Mouse (Mus musculus) gastrocnemius, adult 2 months (tissue): Measurements from ENCODE around the gene Fam78b. TPM values are rescaled to one million over a fixed set of nuclear protein-coding genes. Genes with fewer than 3 reads are reported as not detected.
A peak's percentile ranks its signal among the peaks of the same experiment; 100 is the strongest.

Experiments used
- DNase-seq: peaks from one replicate; pipeline ENCODE4 v3.0.0; 2022
- H3K27ac ChIP-seq: fragments of 200-600 bp; 2 replicates; pipeline ENCODE4 v1.8.1; 2022; ENCODE audit warnings: mild to moderate bottlenecking
- H3K4me3 ChIP-seq: fragments of 200-600 bp; 2 replicates; pipeline ENCODE4 v1.8.1; 2022; ENCODE audit warnings: mild to moderate bottlenecking, moderate library complexity
- CTCF ChIP-seq: fragments of 200-600 bp; IDR thresholded peaks from 2 replicates; pipeline ENCODE4 v1.8.1; 2022; ENCODE audit warnings: antibody characterized with exemption, mild to moderate bottlenecking, moderate library complexity
- intact Hi-C: fragments of 180-260 bp; cut with DNase I; formaldehyde crosslinking; loops from one replicate; pipeline ENCODE4 v1.15.1; 2025
- total RNA-seq, 2 experiments: library from RNA; stranded (reverse); gene quantifications; 2 replicates each; pipeline ENCODE4 v1.2.3; 2021

Fam78b gene
- total RNA-seq, 2 experiments from 2014 or later: 2.6 to 3.4 TPM

GRCm38 (mm10) chr1:167046169-167046927, 45.1 kb downstream of the Fam78b start:
- no peak for DNase-seq
- no peak for TF ChIP-seq CTCF
- H3K4me3 ChIP-seq: no peak overlapping the region
- no peak overlapping the region for H3K27ac ChIP-seq
- intact Hi-C loops: no loop called here

- Histone ChIP-seq H3K4me3 (no peak overlapping the region), H3K27ac (no peak overlapping the region)
- intact Hi-C loops: no loop called here
- no peak for DNase-seq
- TF ChIP-seq CTCF: no peak
These were observed 49.6 kb downstream of the Fam78b start for GRCm38 (mm10) chr1:167050859-167051258.

GRCm38 (mm10) chr1:167054029-167054428, 52.8 kb downstream of the Fam78b start:
- no peak overlapping the region for H3K27ac ChIP-seq
- DNase-seq: no peak
- no peak overlapping the region for H3K4me3 ChIP-seq
- intact Hi-C loops: no loop called here
- no peak for TF ChIP-seq CTCF

- Histone ChIP-seq H3K4me3 (no peak overlapping the region), H3K27ac (no peak overlapping the region)
- intact Hi-C loops: no loop called here
- no peak for DNase-seq
- TF ChIP-seq CTCF: no peak
These were observed 56.3 kb downstream of the Fam78b start for GRCm38 (mm10) chr1:167057543-167057942.

- Histone ChIP-seq H3K4me3 (no peak overlapping the region), H3K27ac (no peak overlapping the region)
- no peak for DNase-seq
- intact Hi-C loops: no loop called here
- TF ChIP-seq CTCF: no peak
These were observed 58.5 kb downstream of the Fam78b start for GRCm38 (mm10) chr1:167059550-167060285.

- no peak for TF ChIP-seq CTCF
- Histone ChIP-seq H3K4me3 (no peak overlapping the region), H3K27ac (no peak overlapping the region)
- intact Hi-C loops: no loop called here
- DNase-seq: no peak
These were observed 62.8 kb downstream of the Fam78b start for GRCm38 (mm10) chr1:167063971-167064370.

GRCm38 (mm10) chr1:167065541-167065940, 64.3 kb downstream of the Fam78b start:
- no peak for TF ChIP-seq CTCF
- DNase-seq: no peak
- Histone ChIP-seq H3K4me3 (no peak overlapping the region), H3K27ac (no peak overlapping the region)
- intact Hi-C loops: no loop called here

- TF ChIP-seq CTCF: no peak
- H3K27ac ChIP-seq: no peak overlapping the region
- intact Hi-C loops: no loop called here
- no peak for DNase-seq
- H3K4me3 ChIP-seq: no peak overlapping the region
These were observed 64.8 kb downstream of the Fam78b start for GRCm38 (mm10) chr1:167065986-167066385.

- TF ChIP-seq CTCF: no peak
- peak; percentile 23 for DNase-seq
- no peak overlapping the region for H3K4me3 ChIP-seq
- H3K27ac ChIP-seq: no peak overlapping the region
- intact Hi-C loops: no loop called here
These were observed 65.7 kb downstream of the Fam78b start for GRCm38 (mm10) chr1:167066933-167067341.

- no peak for TF ChIP-seq CTCF
- Histone ChIP-seq H3K4me3 (no peak overlapping the region), H3K27ac (no peak overlapping the region; the same call in 1 of the 2 replicates)
- no peak for DNase-seq
- intact Hi-C loops: no loop called here
These were observed 68.5 kb downstream of the Fam78b start for GRCm38 (mm10) chr1:167069741-167070140.

GRCm38 (mm10) chr1:167070306-167070705, 69.1 kb downstream of the Fam78b start:
- Histone ChIP-seq H3K4me3 (no peak overlapping the region), H3K27ac (peak overlapping the region; percentile 58)
- intact Hi-C loops: no loop called here
- TF ChIP-seq CTCF: no peak
- DNase-seq: no peak

GRCm38 (mm10) chr1:167075726-167076125, 74.5 kb downstream of the Fam78b start:
- H3K27ac ChIP-seq: no peak overlapping the region
- DNase-seq: no peak
- H3K4me3 ChIP-seq: no peak overlapping the region
- intact Hi-C loops: no loop called here
- no peak for TF ChIP-seq CTCF

GRCm38 (mm10) chr1:167079476-167079875, 78.3 kb downstream of the Fam78b start:
- intact Hi-C loops: no loop called here
- DNase-seq: no peak
- H3K27ac ChIP-seq: no peak overlapping the region
- no peak overlapping the region for H3K4me3 ChIP-seq
- TF ChIP-seq CTCF: no peak

- H3K4me3 ChIP-seq: no peak overlapping the region
- no peak for DNase-seq
- no peak for TF ChIP-seq CTCF
- intact Hi-C loops: no loop called here
- no peak overlapping the region for H3K27ac ChIP-seq
These were observed 80.7 kb downstream of the Fam78b start for GRCm38 (mm10) chr1:167081946-167082345.
